Mouse (Mus musculus) Muller cell, postnatal 12 days (primary cell): ENCODE measurements around the gene Nop58.
A peak's percentile ranks its signal among the peaks of the same experiment; 100 is the strongest.
"Not testable (repeated sequence)": the region's sequence is repeated elsewhere in the genome, so short reads cannot be mapped to it uniquely, and the experiment has no call there.

ENCODE experiments used
- DNase-seq: peaks from one replicate; pipeline ENCODE4 v3.0.0-alpha.2; 2015; ENCODE audit errors: inconsistent ontology term

Gene Nop58

DNA sequence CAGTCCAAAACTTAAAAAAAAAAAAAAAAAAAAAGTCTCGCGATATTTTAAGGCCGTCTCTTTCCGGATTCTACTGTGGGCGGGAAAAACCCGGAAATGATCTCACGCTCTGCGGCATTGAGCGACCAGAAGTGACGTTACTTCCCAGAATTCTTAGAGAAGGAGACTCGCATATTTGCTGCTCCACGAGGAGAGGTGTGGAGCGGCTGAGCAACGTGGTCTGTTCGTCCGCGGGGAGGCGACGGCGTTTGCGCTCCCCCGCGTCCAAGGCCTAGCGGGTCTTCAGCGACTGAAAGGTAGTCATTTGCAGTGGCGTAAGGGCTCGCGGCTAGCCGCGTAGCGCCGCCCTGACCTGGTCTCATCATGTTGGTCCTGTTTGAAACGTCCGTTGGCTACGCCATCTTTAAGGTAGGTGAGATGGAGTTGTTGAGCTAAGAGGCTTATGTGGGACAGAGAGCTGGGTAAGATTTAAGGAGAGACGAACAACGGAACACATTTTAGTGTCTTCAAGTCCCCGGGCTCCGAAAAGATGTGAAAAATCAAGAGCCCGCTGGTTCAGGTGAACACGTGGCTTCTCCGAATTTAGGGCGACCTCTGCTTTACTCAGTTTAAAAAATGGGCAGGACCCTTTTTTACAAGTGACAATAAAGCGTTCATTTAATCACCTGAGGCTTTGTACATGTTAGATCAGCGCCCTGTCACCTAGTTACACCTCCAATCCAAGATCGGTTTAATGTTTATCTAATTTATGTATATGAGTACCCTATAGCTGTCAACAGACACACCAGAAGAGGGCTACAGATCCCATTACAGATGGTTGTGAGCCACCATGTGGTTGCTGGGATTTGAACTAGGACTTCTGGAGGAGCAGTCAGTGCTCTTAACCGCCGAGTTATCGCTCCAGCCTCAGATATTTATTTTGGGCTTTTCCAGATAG, at the start of gene Nop58:
Gene Nop58 (plus strand): TSS at position 153 of the 937 bp plus-strand sequence.
- peak; percentile 93 for DNase-seq

DNA sequence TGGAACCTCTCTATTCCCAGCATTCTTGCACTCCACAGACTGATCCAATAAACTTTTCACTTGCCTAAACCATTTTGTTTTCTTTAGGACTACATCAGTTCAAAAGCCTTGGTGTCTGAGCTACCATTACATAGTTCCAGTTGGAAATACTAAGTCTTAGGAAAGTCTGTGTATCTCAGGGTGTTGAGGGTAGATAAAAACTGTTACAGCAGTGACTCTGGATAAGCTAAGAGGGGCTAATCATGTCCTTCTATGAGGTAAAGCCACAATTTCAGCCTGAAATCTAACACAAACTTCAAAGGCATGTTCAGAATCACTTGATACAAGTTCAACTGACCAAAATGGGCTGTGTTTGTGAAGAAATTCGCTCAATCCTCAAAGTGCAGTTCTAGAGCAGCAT, 48.4 kb upstream of the Nop58 start:
- no peak for DNase-seq

GRCm38 (mm10) chr1:59638371-59638770, 46.4 kb upstream of the Nop58 start:
- DNase-seq, result no peak

- no peak for DNase-seq
Measured at GRCm38 (mm10) chr1:59642488-59642887, 42.3 kb upstream of the Nop58 start.

GRCm38 (mm10) chr1:59646502-59646901, 38.3 kb upstream of the Nop58 start:
- DNase-seq, result not testable (repeated sequence)

GRCm38 (mm10) chr1:59651201-59651819, 33.5 kb upstream of the Nop58 start:
- DNase-seq, result no peak

- no peak for DNase-seq
Measured at GRCm38 (mm10) chr1:59653243-59653911, 31.4 kb upstream of the Nop58 start.

DNA sequence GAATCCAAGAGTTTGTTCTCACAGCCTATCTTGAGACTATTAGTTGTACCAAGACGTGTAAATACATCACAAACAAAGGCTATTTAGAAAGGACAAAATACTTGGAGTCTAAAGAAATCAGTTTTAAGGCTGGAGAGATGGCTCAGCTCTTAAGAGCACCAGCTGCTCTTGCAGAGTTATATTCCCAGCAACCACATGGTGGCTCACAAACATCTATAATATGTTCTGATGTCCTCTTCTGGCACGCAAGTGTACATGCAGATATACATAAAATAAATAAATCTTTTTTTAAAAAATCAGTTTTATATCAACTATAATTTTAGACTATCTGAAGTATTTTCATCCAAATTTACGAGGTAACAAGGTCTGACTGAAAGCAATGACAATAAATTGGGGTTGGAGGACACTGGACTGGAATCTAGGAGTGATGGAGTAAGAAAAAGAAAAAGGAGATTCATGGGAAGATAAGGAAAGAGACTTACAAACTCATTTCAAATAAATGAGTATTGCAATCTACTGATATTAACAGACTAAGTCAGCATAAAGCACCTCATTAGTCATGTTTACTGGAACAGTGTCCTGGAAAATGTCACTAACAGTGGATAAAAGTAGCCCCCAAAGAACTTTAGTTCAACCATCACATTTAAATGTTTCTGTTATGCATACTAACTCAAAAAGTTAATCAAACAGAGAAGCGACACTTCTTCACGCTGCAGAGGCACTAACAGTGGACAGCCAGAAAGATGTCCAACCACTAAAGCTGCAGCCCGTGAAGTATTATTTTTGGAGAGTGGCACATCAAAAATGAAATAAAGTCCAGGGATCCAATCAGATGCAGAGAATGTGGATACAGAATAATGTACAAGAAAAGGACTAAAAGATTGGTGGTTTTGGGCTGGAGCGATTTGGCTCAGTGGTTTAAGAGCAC, 28.3 kb upstream of the Nop58 start:
- DNase-seq, result no peak

GRCm38 (mm10) chr1:59663456-59664135, 21.2 kb upstream of the Nop58 start:
- DNase-seq, result no peak

DNA sequence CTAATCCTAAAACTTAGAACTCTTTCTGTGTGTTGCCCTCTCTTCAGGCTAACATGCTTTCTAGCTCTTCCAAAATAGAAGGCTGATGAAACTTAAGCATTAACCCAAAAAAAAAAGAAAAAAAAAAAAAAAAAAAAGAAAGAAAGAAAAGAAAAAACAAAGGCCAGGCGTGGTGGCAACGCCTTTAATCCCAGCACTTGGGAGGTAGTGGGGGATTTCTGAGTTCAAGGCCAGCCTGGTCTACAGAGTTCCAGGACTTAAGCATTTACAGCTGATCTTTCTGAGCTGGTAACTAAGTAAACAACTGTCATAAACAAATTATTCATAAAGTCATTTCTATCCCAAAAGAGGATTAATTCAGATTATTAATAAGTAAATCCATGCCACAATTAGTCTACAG, 15.9 kb upstream of the Nop58 start:
- DNase-seq, result no peak

GRCm38 (mm10) chr1:59669962-59670630, 14.7 kb upstream of the Nop58 start:
- peak; percentile 58 for DNase-seq

DNA sequence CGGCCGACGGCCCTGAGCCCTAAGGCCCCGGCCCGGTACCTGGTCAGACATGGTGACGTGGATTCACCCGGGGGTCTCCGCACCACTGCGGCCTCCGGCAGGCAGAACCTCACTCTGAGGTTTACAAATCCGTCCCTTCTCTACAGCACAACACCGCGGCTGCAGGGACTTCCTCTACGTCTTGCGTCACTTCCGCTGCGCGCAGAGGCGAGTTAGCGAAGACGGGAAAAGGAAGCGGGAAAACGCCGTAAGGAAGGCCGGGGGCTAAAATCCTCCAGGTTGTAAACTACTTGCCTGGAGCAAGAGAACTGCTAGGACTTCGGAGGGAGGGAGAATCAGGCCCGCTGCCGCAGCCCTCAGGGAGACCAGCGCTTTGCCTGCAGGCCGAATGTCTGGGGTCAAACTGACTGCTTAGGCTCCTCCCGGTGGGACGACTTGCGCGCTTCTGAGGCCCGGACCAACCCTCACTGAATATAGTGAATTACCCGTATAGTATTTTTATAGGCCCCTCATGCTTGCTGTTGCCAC, 14.1 kb upstream of the Nop58 start, which contains the start of gene Sumo1:
Gene Sumo1 (minus strand): TSS at position 194 of the 528 bp plus-strand sequence.
- DNase-seq, result peak; percentile 82

DNA sequence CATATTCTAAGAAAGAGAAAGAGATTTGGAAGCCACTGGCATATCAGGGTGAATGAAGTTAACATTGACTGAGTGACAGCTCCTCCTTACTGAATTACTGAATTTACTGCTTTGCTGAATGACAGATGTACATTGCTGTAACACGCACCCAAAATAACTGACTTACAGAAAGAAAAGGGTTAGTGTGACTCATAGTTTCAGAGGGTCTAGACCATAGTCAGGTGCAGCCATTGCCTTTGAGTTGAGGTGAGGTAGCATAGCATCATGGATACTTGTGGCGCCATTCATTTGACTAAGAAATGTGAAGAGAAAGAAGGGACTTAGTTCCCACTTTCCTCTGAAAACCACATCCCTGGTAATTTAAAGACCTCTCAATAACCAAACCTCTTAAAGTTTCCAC, 11.1 kb upstream of the Nop58 start:
- no peak for DNase-seq

DNA sequence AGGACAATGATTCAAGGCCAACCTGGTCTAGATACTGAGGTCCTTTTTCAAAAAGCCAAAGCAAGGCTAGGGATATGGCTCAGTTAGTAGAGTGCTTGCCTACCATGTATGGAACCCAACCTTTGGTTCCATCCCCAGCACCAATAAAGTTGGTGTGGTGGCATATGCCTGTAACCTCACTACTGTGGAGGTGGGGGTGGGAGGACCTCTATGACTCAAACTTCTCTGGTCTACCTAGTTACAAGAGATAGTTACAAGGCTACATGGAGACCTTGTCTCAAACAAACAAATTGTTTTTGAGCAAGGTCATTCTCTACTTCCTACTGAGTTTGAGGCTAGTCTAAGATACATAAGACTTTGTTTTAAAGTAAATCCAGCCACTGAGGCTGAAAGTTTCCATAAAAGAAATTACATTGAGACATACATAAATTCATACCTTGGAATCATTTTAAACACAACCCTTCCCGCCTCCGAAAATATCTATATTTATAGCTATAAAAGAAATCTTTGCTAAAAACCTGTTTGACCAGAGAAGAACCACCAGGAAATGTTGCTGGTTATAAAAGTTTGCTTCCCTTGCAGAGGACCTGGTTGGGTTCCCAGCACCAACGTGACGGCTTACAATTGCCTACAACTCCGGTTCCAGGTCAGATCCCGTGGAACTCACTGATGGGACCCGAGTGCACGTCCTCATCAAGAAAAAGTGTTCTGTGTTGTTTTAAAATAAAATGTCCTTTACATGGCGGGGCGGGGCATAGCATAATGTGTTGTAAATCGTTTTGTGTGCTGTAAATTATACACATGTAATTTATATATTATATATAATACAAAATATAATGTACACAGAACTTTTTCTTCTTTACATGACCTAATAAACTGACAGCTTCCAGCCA, 599 bp upstream of the Nop58 start:
- DNase-seq, result no peak

DNA sequence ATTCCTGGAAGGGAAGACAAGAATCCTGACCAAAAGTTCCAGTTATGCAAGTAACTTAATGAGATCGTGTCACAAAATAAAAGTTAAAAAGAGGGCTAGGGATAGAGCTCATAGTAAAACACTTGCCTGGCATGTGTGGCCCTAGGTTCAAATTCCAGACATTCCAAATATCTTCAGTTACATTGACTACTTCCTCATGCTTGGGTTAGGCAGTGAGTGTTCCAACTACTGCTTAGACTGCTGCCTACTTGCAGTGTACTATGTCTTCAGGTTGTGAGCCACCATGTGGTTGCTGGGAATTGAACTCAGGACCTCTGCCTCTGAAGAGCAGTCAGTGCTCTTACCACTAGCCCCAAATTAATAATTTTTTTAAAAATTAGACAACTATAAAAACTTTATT, 2.7 kb downstream of the Nop58 start:
- peak; percentile 77 for DNase-seq

- no peak for DNase-seq
Measured at GRCm38 (mm10) chr1:59690467-59690866, 5.7 kb downstream of the Nop58 start.

- DNase-seq, result no peak
Measured at GRCm38 (mm10) chr1:59697751-59698150, 13.0 kb downstream of the Nop58 start.

GRCm38 (mm10) chr1:59698207-59698606, 13.4 kb downstream of the Nop58 start:
- DNase-seq, result no peak

DNA sequence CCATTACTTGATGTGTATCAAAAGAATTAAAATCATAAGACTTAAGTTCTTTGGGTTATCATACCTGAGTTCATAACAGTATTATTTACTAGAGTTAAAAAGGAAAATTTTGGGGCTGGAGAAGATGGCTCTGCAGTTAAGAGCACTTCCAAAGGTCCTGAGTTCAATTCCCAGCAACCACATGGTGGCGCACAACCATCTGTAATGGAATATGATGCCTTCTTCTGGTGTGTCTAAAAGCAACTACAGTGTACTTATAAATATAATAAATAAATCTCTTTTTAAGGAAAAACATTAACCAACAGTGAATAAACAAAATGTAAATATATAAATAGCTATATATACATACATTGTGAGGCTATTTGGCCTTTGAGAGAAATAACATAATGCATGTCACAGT, 17.0 kb downstream of the Nop58 start:
- DNase-seq, result no peak
